Mouse (Mus musculus) embryonic facial prominence, embryonic 14.5 days (tissue): ENCODE results near the gene Tnfrsf13c. TPM values are rescaled to one million over a fixed set of nuclear protein-coding genes. Genes with fewer than 3 reads are reported as not detected.
"Not testable (repeated sequence)": the region's sequence is repeated elsewhere in the genome, so short reads cannot be mapped to it uniquely, and the experiment has no call there.

Experiments used
- ATAC-seq: fragments of 200-750 bp; cut with Nextera tagmentation; 2 replicates; pipeline ENCODE4 v1.8.0; 2017; ENCODE audit warnings: low read depth, moderate number of reproducible peaks, moderate TSS enrichment
- DNase-seq: peaks from one replicate; pipeline ENCODE4 v3.0.0-alpha.2; 2015; ENCODE audit warnings: low spot score
- H3K27ac ChIP-seq: fragments of 300-500 bp; sonication (generic); replicated peaks from 2 replicates; pipeline ENCODE4 v1.5.1; 2014; ENCODE audit warnings: low read depth, mild to moderate bottlenecking, low read length, moderate library complexity
- H3K27me3 ChIP-seq: fragments of 300-500 bp; sonication (generic); replicated peaks from 2 replicates; pipeline ENCODE4 v1.6.1; 2014; ENCODE audit warnings: low read length; ENCODE audit not compliant: control insufficient read depth, insufficient read depth
- H3K36me3 ChIP-seq: fragments of 300-500 bp; sonication (generic); 2 replicates; pipeline ENCODE4 v1.6.1; 2014; ENCODE audit warnings: low read length, mixed read lengths; ENCODE audit not compliant: control insufficient read depth, insufficient read depth
- H3K4me1 ChIP-seq: fragments of 300-500 bp; sonication (generic); 2 replicates; pipeline ENCODE4 v1.6.1; 2014; ENCODE audit warnings: antibody characterized with exemption, low read length; ENCODE audit not compliant: control insufficient read depth, insufficient read depth
- H3K4me2 ChIP-seq: fragments of 300-500 bp; sonication (generic); 2 replicates; pipeline ENCODE4 v1.6.1; 2014; ENCODE audit warnings: low read depth, mild to moderate bottlenecking, low read length, moderate library complexity, mixed read lengths
- H3K4me3 ChIP-seq: fragments of 300-500 bp; sonication (generic); 2 replicates; pipeline ENCODE4 v1.5.1; 2014; ENCODE audit warnings: low read depth, mild to moderate bottlenecking, low read length
- H3K9ac ChIP-seq: fragments of 300-500 bp; sonication (generic); 2 replicates; pipeline ENCODE4 v1.6.1; 2014; ENCODE audit warnings: low read depth, mild to moderate bottlenecking, low read length, moderate library complexity, mixed read lengths
- H3K9me3 ChIP-seq: fragments of 300-500 bp; sonication (generic); 2 replicates; pipeline ENCODE4 v1.6.1; 2016; ENCODE audit warnings: low read length; ENCODE audit not compliant: control insufficient read depth
- WGBS: fragments of 180-500 bp; shearing (Covaris S2); extraction: QIAGEN DNeasy Blood & Tissue Kit; methylation state at CpG from one replicate; pipeline ENCODE4 v1.1.7; 2014; 5-methylcytosine and 5-hydroxymethylcytosine counted together
- polyA plus RNA-seq: library from polyadenylated mRNA; unstranded; fragments of >200 nt; fragmentation: Nextera tagmentation; extraction: Ambion mirVana; gene quantifications from 2 replicates; pipeline ENCODE4 v1.2.1, GENCODE M21; 2014

Gene Tnfrsf13c
- polyA plus RNA-seq, 1 experiment from 2014 or later: 0.40 TPM

DNA sequence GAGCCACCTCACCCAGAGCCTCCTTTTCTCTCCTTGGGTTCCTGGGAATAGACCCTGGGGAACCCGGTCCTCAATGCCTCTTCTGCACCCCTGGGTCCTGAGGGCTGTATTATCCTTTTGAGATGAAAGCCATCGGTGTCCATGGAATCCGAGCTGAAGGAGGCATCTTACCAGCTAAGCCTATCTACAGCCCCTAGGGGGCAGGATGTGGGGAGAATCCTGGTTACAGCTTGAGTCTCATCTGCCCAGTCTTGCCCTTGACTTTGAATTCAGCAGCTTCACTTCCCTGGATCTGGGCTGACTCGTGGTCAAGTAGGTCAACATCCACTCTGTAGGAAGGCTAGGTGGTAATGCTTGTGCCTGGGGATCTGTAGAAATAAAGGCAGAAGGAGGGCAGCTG, 31.1 kb upstream of the Tnfrsf13c start:
- H3K4me3 ChIP-seq: no peak overlapping the region
- DNase-seq (no peak), ATAC-seq (no peak)
- no peak overlapping the region for H3K9ac ChIP-seq
- H3K4me2 ChIP-seq: no peak overlapping the region
- no peaks in the 10 kb centered on the region for H3K27me3 ChIP-seq
- H3K27ac ChIP-seq: no peak overlapping the region
- WGBS: 40% methylated on average over 4 of the region's 4 CpGs
- no peaks in the 10 kb centered on the region for H3K4me1 ChIP-seq
- no peaks in the 10 kb centered on the region for H3K9me3 ChIP-seq
- no peaks in the 10 kb centered on the region for H3K36me3 ChIP-seq

GRCm38 (mm10) chr15:82252097-82252496, 27.9 kb upstream of the Tnfrsf13c start, which contains the start of gene 1500009C09Rik:
TSS of gene 1500009C09Rik (plus strand) at chr15:82252397.
- no peak for DNase-seq
- Histone ChIP-seq H3K4me1 (no peaks in the 10 kb centered on the region), H3K4me3 (no peak within 1 kb of the TSS), H3K9me3 (no peaks in the 10 kb centered on the region), H3K27me3 (no peaks in the 10 kb centered on the region), H3K9ac (no peak within 1 kb of the TSS), H3K36me3 (no peaks in the 10 kb centered on the region), H3K27ac (no peak within 1 kb of the TSS), H3K4me2 (no peak within 1 kb of the TSS)
- ATAC-seq: no peak
- 89% methylated on average over 6 of the region's 6 CpGs for WGBS

GRCm38 (mm10) chr15:82251579-82251978, 27.4 kb upstream of the Tnfrsf13c start:
- no peak overlapping the region for H3K4me3 ChIP-seq
- DNase-seq (no peak), ATAC-seq (no peak)

DNA sequence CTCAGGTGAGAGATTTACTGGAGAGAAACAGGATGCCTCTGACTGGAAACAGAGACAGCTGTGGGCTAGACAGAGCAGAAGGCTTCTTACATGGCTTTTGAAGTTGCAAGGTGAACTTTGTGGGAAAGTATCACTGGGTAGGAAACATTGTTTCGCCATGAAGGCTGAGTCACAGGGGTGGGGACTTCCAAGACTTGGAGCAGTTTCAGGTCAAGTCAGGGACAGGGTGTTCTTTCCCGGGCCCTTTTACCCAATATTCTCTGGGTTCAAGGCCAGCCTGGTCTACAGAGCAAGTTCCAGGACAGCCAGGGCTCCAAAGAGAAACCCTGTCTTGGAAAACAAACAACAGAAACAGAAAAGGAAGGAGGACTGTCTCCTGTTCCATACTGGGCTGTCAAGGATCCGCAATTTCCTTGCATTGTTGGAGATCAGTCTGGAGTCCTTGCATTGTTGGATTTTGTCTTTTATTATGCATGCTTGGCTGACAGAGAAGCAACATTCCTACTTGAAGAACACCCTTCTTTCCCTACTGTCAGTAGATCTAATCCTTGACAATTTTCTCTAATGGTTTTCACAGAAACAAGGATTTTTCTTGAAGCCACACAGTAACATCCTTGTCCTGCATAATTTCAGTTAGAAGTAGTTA, 23.1 kb upstream of the Tnfrsf13c start:
- Histone ChIP-seq H3K4me2 (no peak overlapping the region), H3K9ac (no peak overlapping the region)
- 67% methylated on average over 3 of the region's 3 CpGs for WGBS

More at GRCm38 (mm10) chr15:82251579-82251978, 27.4 kb upstream of the Tnfrsf13c start:
- Histone ChIP-seq H3K27ac (no peak overlapping the region), H3K27me3 (no peaks in the 10 kb centered on the region), H3K36me3 (no peaks in the 10 kb centered on the region), H3K9me3 (no peaks in the 10 kb centered on the region), H3K9ac (no peak overlapping the region), H3K4me2 (no peak overlapping the region), H3K4me1 (no peaks in the 10 kb centered on the region)
- WGBS: 90% methylated on average over 3 of the region's 3 CpGs

GRCm38 (mm10) chr15:82244805-82245161, 20.6 kb upstream of the Tnfrsf13c start:
- H3K27me3 ChIP-seq, H3K9me3 ChIP-seq, ATAC-seq, H3K36me3 ChIP-seq, DNase-seq, H3K4me1 ChIP-seq: not testable (repeated sequence)
- Histone ChIP-seq H3K9ac (peak overlapping the region; percentile 71), H3K4me3 (peak overlapping the region; percentile 81), H3K27ac (peak overlapping the region; percentile 71; the same call in 1 of the 2 replicates), H3K4me2 (peak overlapping the region; percentile 86)
- 21% methylated on average over 9 of the region's 9 CpGs for WGBS

More for the DNA sequence above, 23.1 kb upstream of the Tnfrsf13c start:
- Histone ChIP-seq H3K4me3 (no peak overlapping the region), H3K27ac (no peak overlapping the region), H3K9me3 (no peaks in the 10 kb centered on the region), H3K4me1 (peaks cover 4% of the 10 kb centered on the region), H3K27me3 (no peaks in the 10 kb centered on the region), H3K36me3 (no peaks in the 10 kb centered on the region)
- DNase-seq (no peak), ATAC-seq (no peak)

DNA sequence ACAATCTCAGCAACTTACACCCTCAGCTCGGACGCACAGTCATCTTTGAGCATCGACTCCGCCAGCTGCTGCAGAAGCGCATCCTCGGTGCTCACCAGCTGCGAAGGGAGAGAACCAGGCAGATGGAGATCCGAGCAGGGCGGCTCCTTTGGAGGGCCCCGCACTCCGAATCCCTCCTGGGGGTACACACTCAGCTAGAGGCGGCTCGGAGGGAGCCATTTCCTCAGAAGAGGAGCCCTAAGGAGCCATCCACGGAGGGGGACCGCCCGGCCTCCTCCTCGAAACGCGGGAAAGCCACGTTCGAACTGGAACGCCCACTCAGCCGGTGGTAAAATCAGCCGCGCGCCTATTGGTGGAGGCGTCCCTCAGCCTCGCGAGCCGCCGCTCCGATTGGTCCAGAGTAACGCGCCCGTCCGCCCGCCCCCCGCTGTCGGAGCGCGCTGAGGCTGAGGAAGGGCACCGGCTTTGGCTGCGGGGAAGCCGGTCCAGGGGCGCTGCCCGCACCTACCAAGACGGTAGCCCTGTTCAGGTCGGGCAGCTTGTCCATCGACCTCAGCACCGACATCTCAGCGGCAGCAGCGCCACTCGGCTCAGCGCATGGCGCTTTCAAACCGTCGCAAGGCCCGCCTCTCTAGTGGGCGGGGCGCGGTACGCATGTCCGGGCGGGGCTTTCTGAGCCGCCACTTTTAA, 20.1 kb upstream of the Tnfrsf13c start, which contains the start of gene Cenpm:
Gene Cenpm (minus strand): TSS at position 634 of the 690 bp plus-strand sequence.
- Histone ChIP-seq H3K4me3 (peak within 1 kb of the TSS; percentile 81), H3K36me3 (no peaks in the 10 kb centered on the region), H3K4me2 (peak within 1 kb of the TSS; percentile 86), H3K9ac (peak within 1 kb of the TSS; percentile 71), H3K27me3 (no peaks in the 10 kb centered on the region), H3K4me1 (peaks cover 4% of the 10 kb centered on the region), H3K27ac (peak within 1 kb of the TSS; percentile 71), H3K9me3 (no peaks in the 10 kb centered on the region)
- WGBS: 0% methylated on average over 31 of the region's 65 CpGs
- ATAC-seq (peak; percentile 99), DNase-seq (peak; percentile 96)

GRCm38 (mm10) chr15:82243742-82244114, 19.6 kb upstream of the Tnfrsf13c start:
- Histone ChIP-seq H3K4me3 (peak overlapping the region; percentile 81), H3K4me2 (peak overlapping the region; percentile 86), H3K9me3 (no peaks in the 10 kb centered on the region), H3K36me3 (no peaks in the 10 kb centered on the region), H3K27me3 (no peaks in the 10 kb centered on the region), H3K4me1 (peaks cover 4% of the 10 kb centered on the region), H3K27ac (peak overlapping the region; percentile 61; the same call in 1 of the 2 replicates), H3K9ac (peak overlapping the region; percentile 71)
- 5% methylated on average over 12 of the region's 12 CpGs for WGBS
- DNase-seq (no peak), ATAC-seq (no peak; the same call in 1 of the 2 replicates)

DNA sequence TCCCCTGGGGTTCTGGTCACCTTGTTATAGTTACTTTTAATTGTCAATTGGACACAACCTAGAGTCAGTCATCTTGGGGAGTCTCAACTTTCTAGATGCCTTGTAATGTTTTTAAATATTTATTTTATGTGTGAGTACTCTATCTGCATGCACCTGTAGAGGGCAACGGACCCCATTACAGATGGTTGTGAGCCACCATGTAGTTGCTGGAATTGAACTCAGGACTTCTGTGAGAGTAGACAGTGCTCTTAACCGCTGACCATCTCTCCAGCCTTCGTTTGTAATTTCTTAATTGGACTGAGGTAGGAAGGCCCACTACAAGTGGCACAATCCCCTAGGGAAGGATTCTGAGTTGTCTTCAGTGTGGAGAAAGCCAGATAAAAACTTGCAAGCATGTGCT, 19.1 kb upstream of the Tnfrsf13c start:
- H3K4me3 ChIP-seq: peak overlapping the region; percentile 81
- DNase-seq: no peak
- no peak for ATAC-seq
- H3K27ac ChIP-seq: no peak overlapping the region
- H3K9ac ChIP-seq: peak overlapping the region; percentile 71
- H3K27me3 ChIP-seq: no peaks in the 10 kb centered on the region
- H3K9me3 ChIP-seq: no peaks in the 10 kb centered on the region
- peak overlapping the region; percentile 86 for H3K4me2 ChIP-seq
- H3K36me3 ChIP-seq: peaks cover 1% of the 10 kb centered on the region; the same call in 1 of the 2 replicates
- H3K4me1 ChIP-seq: peaks cover 4% of the 10 kb centered on the region
- 67% methylated on average over 3 of the region's 3 CpGs for WGBS
